Mouse (Mus musculus): ENCODE data around the gene Traf3.

The Traf3 gene

GRCm38 (mm10) chr12:111153946-111154345 lies 12.2 kb upstream of the Traf3 start:
- DNase-seq (ENCODE audit: low read depth) = no peak

- DNase-seq (ENCODE audit: low read depth) = no peak
Observed at GRCm38 (mm10) chr12:111154641-111155040, 11.5 kb upstream of the Traf3 start.

- DNase-seq (ENCODE audit: low read depth) = no peak
Observed at GRCm38 (mm10) chr12:111155756-111156155, 10.4 kb upstream of the Traf3 start.

GRCm38 (mm10) chr12:111159659-111160428 lies 6.3 kb upstream of the Traf3 start:
- DNase-seq (ENCODE audit: low read depth) = peak; percentile 72

- no peak for DNase-seq (ENCODE audit: low read depth)
Observed at GRCm38 (mm10) chr12:111160871-111161270, 5.3 kb upstream of the Traf3 start.

GRCm38 (mm10) chr12:111161943-111162311 lies 4.2 kb upstream of the Traf3 start:
- DNase-seq (ENCODE audit: low read depth) = no peak

GRCm38 (mm10) chr12:111162312-111163061 lies 3.7 kb upstream of the Traf3 start:
- peak; percentile 28 for DNase-seq (ENCODE audit: low read depth)

- DNase-seq (ENCODE audit: low read depth) = peak; percentile 89
Observed at GRCm38 (mm10) chr12:111164310-111164751, 1.8 kb upstream of the Traf3 start.

GRCm38 (mm10) chr12:111165146-111165812 lies 891 bp upstream of the Traf3 start:
- peak; percentile 82 for DNase-seq (ENCODE audit: low read depth)

- peak; percentile 34 for DNase-seq (ENCODE audit: low read depth)
Observed at GRCm38 (mm10) chr12:111166681-111167289, 615 bp downstream of the Traf3 start.

- no peak for DNase-seq (ENCODE audit: low read depth)
Observed at GRCm38 (mm10) chr12:111168891-111169290, 2.7 kb downstream of the Traf3 start.

- DNase-seq (ENCODE audit: low read depth) = no peak
Observed at GRCm38 (mm10) chr12:111178772-111179171, 12.6 kb downstream of the Traf3 start.

GRCm38 (mm10) chr12:111181848-111182247 lies 15.7 kb downstream of the Traf3 start:
- no peak for DNase-seq (ENCODE audit: low read depth)

- DNase-seq (ENCODE audit: low read depth) = no peak
Observed at GRCm38 (mm10) chr12:111182378-111182777, 16.2 kb downstream of the Traf3 start.

GRCm38 (mm10) chr12:111184476-111184875 lies 18.3 kb downstream of the Traf3 start, which contains the start of gene 4930595D18Rik:
Gene 4930595D18Rik (minus strand): TSS chr12:111184491.
- DNase-seq (ENCODE audit: low read depth) = no peak

- DNase-seq (ENCODE audit: low read depth) = peak; percentile 19
Observed at GRCm38 (mm10) chr12:111186986-111187385, 20.8 kb downstream of the Traf3 start.

- no peak for DNase-seq (ENCODE audit: low read depth)
Observed at GRCm38 (mm10) chr12:111188295-111188694, 22.1 kb downstream of the Traf3 start.

GRCm38 (mm10) chr12:111190355-111190754 lies 24.2 kb downstream of the Traf3 start:
- DNase-seq (ENCODE audit: low read depth) = no peak

- no peak for DNase-seq (ENCODE audit: low read depth)
Observed at GRCm38 (mm10) chr12:111190891-111191290, 24.7 kb downstream of the Traf3 start.

- DNase-seq (ENCODE audit: low read depth) = peak; percentile 86
Observed at GRCm38 (mm10) chr12:111192777-111193176, 26.6 kb downstream of the Traf3 start.

GRCm38 (mm10) chr12:111193331-111193730 lies 27.2 kb downstream of the Traf3 start:
- no peak for DNase-seq (ENCODE audit: low read depth)

GRCm38 (mm10) chr12:111196548-111196947 lies 30.4 kb downstream of the Traf3 start:
- DNase-seq (ENCODE audit: low read depth) = peak; percentile 76

Measured in 416B (cell line).